8 mouse cellular contexts compared by ENCODE assay signal in genomic region chr2:181364860-181365596, GRCm38 (mm10). TPM values are rescaled to one million over a fixed set of nuclear protein-coding genes. Genes with fewer than 3 reads are reported as not detected.
DNase-seq lines count a peak whose midpoint lies in the region; ATAC-seq lines count a peak whose summit lies in the region.

Gene Zgpat (plus strand): TSS chr2:181364928.
Gene Arfrp1 (minus strand): TSS chr2:181365404.

- peak within 1 kb of the TSS; percentile 88 for H3K4me3 ChIP-seq in hindbrain, embryonic 11.5 days (ENCODE audit: low read depth, low read length)

- peak within 1 kb of the TSS; percentile 89 for H3K4me2 ChIP-seq in hindbrain, embryonic 11.5 days (replicated peaks; ENCODE audit: low read depth, low read length)

- peak within 1 kb of the TSS; percentile 90 for H3K27ac ChIP-seq in hindbrain, embryonic 11.5 days (ENCODE audit: low read depth, low read length)

- H3K4me1 ChIP-seq in hindbrain, embryonic 11.5 days (replicated peaks; ENCODE audit: control insufficient read depth, insufficient read depth, low read length): peaks cover 6% of the 10 kb centered on the region; the same call in 1 of the 2 replicates

- no peaks in the 10 kb centered on the region for H3K27me3 ChIP-seq in hindbrain, embryonic 11.5 days (ENCODE audit: control insufficient read depth, insufficient read depth, low read length)

- peak within 1 kb of the TSS; percentile 93 for H3K9ac ChIP-seq in hindbrain, embryonic 11.5 days (ENCODE audit: low read depth, low read length)

- no peaks in the 10 kb centered on the region for H3K9me3 ChIP-seq in hindbrain, embryonic 11.5 days (ENCODE audit: control insufficient read depth, low read length)

- peak; percentile 92 for ATAC-seq in hindbrain, embryonic 11.5 days (ENCODE audit: low FRiP score)

- under 1% methylated on average over 70 of the region's 71 CpGs for WGBS in hindbrain, embryonic 11.5 days

- peaks cover 13% of the 10 kb centered on the region for H3K36me3 ChIP-seq in hindbrain, embryonic 11.5 days (ENCODE audit: control insufficient read depth, insufficient read depth, low read length)

- peak; percentile 96 for DNase-seq in MN1 (ENCODE audit: low spot score)
- peak; percentile 85 for DNase-seq in cerebellum, adult 9-10 months
- peak; percentile 72 to 91 for DNase-seq in frontal cortex, adult 2 months (ENCODE audit: extremely low spot score in 1 of 2, low spot score in 1 of 2)
- DNase-seq in hindbrain, embryonic 11.5 days (ENCODE audit: low spot score): peak; percentile 92
- DNase-seq in layer of hippocampus, postnatal 10 days (ENCODE audit: low spot score in 2 of 2): peak; percentile 82 to 88
- peak; percentile 92 for DNase-seq in lung, postnatal 10 days
- DNase-seq in ovary, postnatal 36 days (ENCODE audit: low spot score): peak; percentile 88
- peak; percentile 84 for DNase-seq in thymus, postnatal 25 days

RNA-seq across cellular contexts. Expression of gene Zgpat, which starts in this region (rescaled TPM):
- 87.9 and 93.7 TPM in 2 replicates for polyA plus RNA-seq in frontal cortex, adult 2 months (2012; rRNA removed)
- polyA plus RNA-seq in hindbrain, embryonic 11.5 days (2014; fragmentation: Nextera tagmentation; extraction: Ambion mirVana): 33.4 and 38.1 TPM in 2 replicates
- 10 to 100 TPM; 64.3 to 74.5 TPM for total RNA-seq in layer of hippocampus, postnatal 10 days (2021)

RNA-seq across cellular contexts. Expression of gene Arfrp1, which starts in this region (rescaled TPM):
- polyA plus RNA-seq in frontal cortex, adult 2 months (2012; rRNA removed): 75.8 and 76.8 TPM in 2 replicates
- polyA plus RNA-seq in hindbrain, embryonic 11.5 days (2014; fragmentation: Nextera tagmentation; extraction: Ambion mirVana): 51.6 and 55.2 TPM in 2 replicates
- total RNA-seq in layer of hippocampus, postnatal 10 days (2021): 10 to 100 TPM; 35.4 to 40.8 TPM

Comparison
In these comparisons a context has a peak if more than half of its experiments do, and no peak if none do; other contexts are left out.
1. Peak in every context shown above with its lines: DNase-seq, ATAC-seq, H3K4me3 ChIP-seq and H3K27ac ChIP-seq.